Mouse (Mus musculus) liver, adult 2 months (tissue): Measurements from ENCODE around the gene Gm20388.

ENCODE experiments used
- CTCF ChIP-seq: fragments of 200-500 bp; IDR thresholded peaks from 2 replicates; pipeline ENCODE4 v1.5.1; 2011; ENCODE audit warnings: low read depth, low read length, control low read depth
- POLR2A ChIP-seq: fragments of 200-500 bp; IDR thresholded peaks from 2 replicates; pipeline ENCODE4 v1.6.1; 2011; ENCODE audit warnings: low read length, control low read depth; ENCODE audit not compliant: insufficient read depth; ENCODE audit errors: extremely low read depth

DNA sequence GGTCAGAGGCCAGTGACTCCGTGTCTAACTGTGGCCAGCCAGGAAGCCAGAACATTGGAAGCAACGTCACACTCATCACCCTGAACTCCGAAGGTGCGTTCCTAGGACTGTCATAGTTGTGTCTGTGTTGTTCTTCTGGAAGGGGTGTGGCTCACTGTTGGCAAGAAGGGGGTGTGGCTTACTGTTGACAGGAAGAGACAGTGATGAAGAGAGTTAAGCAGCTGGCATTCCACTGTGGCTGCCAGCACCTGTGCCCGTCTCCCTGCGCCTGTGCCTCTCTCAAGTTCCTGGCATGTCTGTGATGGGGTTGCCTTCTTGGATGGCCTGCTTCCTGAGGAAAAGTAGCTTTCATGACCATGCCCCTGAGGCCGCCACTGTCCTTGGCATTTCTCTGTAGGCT is 2081.0 kb downstream of the Gm20388 start:
- TF ChIP-seq POLR2A: no peak
- no peak for TF ChIP-seq CTCF
